Mouse (Mus musculus) megakaryocyte, embryonic 14.5 days (primary cell): ENCODE measurements around the gene Borcs6.

Experiments used
- FLI1 ChIP-seq: IDR thresholded peaks from 2 replicates; pipeline ENCODE4 v1.6.1; 2012; ENCODE audit warnings: low read length, inconsistent platforms, mixed read lengths
- GATA1 ChIP-seq: IDR thresholded peaks from 3 replicates; pipeline ENCODE4 v1.6.1; 2012; ENCODE audit warnings: mixed read lengths, low read length, inconsistent platforms, borderline replicate concordance

GRCm38 (mm10) chr11:69059357-69059974 lies at the start of gene Borcs6:
- TF ChIP-seq FLI1 (no peak), GATA1 (no peak)
